Mouse (Mus musculus): ENCODE results near the gene Sync. TPM values are rescaled to one million over a fixed set of nuclear protein-coding genes. Genes with fewer than 3 reads are reported as not detected.

Gene Sync
- polyA plus RNA-seq, 1 experiment from 2014 or later = 1.3 TPM

- no peaks in the 10 kb centered on the region for H3K27me3 ChIP-seq (replicated peaks; ENCODE audit: control insufficient read depth, insufficient read depth, low read length)
- no peak for TF ChIP-seq CTCF (IDR thresholded peaks at IDR 0.05; ENCODE audit: low read depth)
- H3K9me3 ChIP-seq (ENCODE audit: control insufficient read depth) = no peaks in the 10 kb centered on the region
- H3K36me3 ChIP-seq (ENCODE audit: control insufficient read depth, insufficient read depth) = no peaks in the 10 kb centered on the region
- no peak overlapping the region for H3K9ac ChIP-seq (ENCODE audit: low read depth, low read length)
- peak; percentile 32; the same call in 1 of the 2 replicates for ATAC-seq
- 24% methylated on average over 8 of the region's 8 CpGs for WGBS
- no peaks in the 10 kb centered on the region; the same call in 1 of the 2 replicates for H3K4me1 ChIP-seq (replicated peaks; ENCODE audit: control insufficient read depth, insufficient read depth, low read length)
- H3K4me3 ChIP-seq (ENCODE audit: low read depth, low read length) = no peak overlapping the region
- peak overlapping the region; percentile 21; the same call in 1 of the 2 replicates for H3K27ac ChIP-seq (ENCODE audit: low read depth, low read length)
- H3K4me2 ChIP-seq (replicated peaks; ENCODE audit: low read depth) = 0 out of 2 replicates have a peak overlapping the region, but pooled peaks have one; percentile 24
Measured at GRCm38 (mm10) chr4:129256450-129257380, 30.7 kb upstream of the Sync start.

GRCm38 (mm10) chr4:129259101-129259500, 28.3 kb upstream of the Sync start:
- no peak overlapping the region for H3K9ac ChIP-seq (ENCODE audit: low read depth, low read length)
- no peaks in the 10 kb centered on the region for H3K36me3 ChIP-seq (ENCODE audit: control insufficient read depth, insufficient read depth)
- WGBS = 81% methylated on average over 4 of the region's 4 CpGs
- H3K9me3 ChIP-seq (ENCODE audit: control insufficient read depth) = no peaks in the 10 kb centered on the region
- H3K4me1 ChIP-seq (replicated peaks; ENCODE audit: control insufficient read depth, insufficient read depth, low read length) = no peaks in the 10 kb centered on the region; the same call in 1 of the 2 replicates
- ATAC-seq = no peak
- H3K4me2 ChIP-seq (replicated peaks; ENCODE audit: low read depth) = no peak overlapping the region
- no peaks in the 10 kb centered on the region for H3K27me3 ChIP-seq (replicated peaks; ENCODE audit: control insufficient read depth, insufficient read depth, low read length)
- no peak for TF ChIP-seq CTCF (IDR thresholded peaks at IDR 0.05; ENCODE audit: low read depth)
- no peak overlapping the region for H3K27ac ChIP-seq (ENCODE audit: low read depth, low read length)
- H3K4me3 ChIP-seq (ENCODE audit: low read depth, low read length) = no peak overlapping the region

GRCm38 (mm10) chr4:129260678-129261077, 26.7 kb upstream of the Sync start:
- H3K4me1 ChIP-seq (replicated peaks; ENCODE audit: control insufficient read depth, insufficient read depth, low read length) = no peaks in the 10 kb centered on the region; the same call in 1 of the 2 replicates
- ATAC-seq = no peak
- H3K9me3 ChIP-seq (ENCODE audit: control insufficient read depth) = no peaks in the 10 kb centered on the region
- H3K4me3 ChIP-seq (ENCODE audit: low read depth, low read length) = no peak overlapping the region
- H3K36me3 ChIP-seq (ENCODE audit: control insufficient read depth, insufficient read depth) = no peaks in the 10 kb centered on the region
- H3K4me2 ChIP-seq (replicated peaks; ENCODE audit: low read depth) = no peak overlapping the region
- TF ChIP-seq CTCF (IDR thresholded peaks at IDR 0.05; ENCODE audit: low read depth) = no peak
- no peaks in the 10 kb centered on the region for H3K27me3 ChIP-seq (replicated peaks; ENCODE audit: control insufficient read depth, insufficient read depth, low read length)
- H3K27ac ChIP-seq (ENCODE audit: low read depth, low read length) = no peak overlapping the region
- WGBS = 28% methylated on average over 6 of the region's 6 CpGs
- H3K9ac ChIP-seq (ENCODE audit: low read depth, low read length) = no peak overlapping the region

- no peaks in the 10 kb centered on the region; the same call in 1 of the 2 replicates for H3K4me1 ChIP-seq (replicated peaks; ENCODE audit: control insufficient read depth, insufficient read depth, low read length)
- H3K9me3 ChIP-seq (ENCODE audit: control insufficient read depth) = no peaks in the 10 kb centered on the region
- H3K4me2 ChIP-seq (replicated peaks; ENCODE audit: low read depth) = no peak within 1 kb of the TSS
- no peak for ATAC-seq
- no peak within 1 kb of the TSS for H3K4me3 ChIP-seq (ENCODE audit: low read depth, low read length)
- H3K27ac ChIP-seq (ENCODE audit: low read depth, low read length) = no peak within 1 kb of the TSS
- H3K36me3 ChIP-seq (ENCODE audit: control insufficient read depth, insufficient read depth) = no peaks in the 10 kb centered on the region
- 24% methylated on average over 2 of the region's 4 CpGs for WGBS
- H3K9ac ChIP-seq (ENCODE audit: low read depth, low read length) = no peak within 1 kb of the TSS
- H3K27me3 ChIP-seq (replicated peaks; ENCODE audit: control insufficient read depth, insufficient read depth, low read length) = no peaks in the 10 kb centered on the region
- TF ChIP-seq CTCF (IDR thresholded peaks at IDR 0.05; ENCODE audit: low read depth) = no peak
Measured at GRCm38 (mm10) chr4:129261196-129261595, 26.2 kb upstream of the Sync start, which contains the start of gene C77080. C77080 (minus strand) TSS chr4:129261404.

DNA sequence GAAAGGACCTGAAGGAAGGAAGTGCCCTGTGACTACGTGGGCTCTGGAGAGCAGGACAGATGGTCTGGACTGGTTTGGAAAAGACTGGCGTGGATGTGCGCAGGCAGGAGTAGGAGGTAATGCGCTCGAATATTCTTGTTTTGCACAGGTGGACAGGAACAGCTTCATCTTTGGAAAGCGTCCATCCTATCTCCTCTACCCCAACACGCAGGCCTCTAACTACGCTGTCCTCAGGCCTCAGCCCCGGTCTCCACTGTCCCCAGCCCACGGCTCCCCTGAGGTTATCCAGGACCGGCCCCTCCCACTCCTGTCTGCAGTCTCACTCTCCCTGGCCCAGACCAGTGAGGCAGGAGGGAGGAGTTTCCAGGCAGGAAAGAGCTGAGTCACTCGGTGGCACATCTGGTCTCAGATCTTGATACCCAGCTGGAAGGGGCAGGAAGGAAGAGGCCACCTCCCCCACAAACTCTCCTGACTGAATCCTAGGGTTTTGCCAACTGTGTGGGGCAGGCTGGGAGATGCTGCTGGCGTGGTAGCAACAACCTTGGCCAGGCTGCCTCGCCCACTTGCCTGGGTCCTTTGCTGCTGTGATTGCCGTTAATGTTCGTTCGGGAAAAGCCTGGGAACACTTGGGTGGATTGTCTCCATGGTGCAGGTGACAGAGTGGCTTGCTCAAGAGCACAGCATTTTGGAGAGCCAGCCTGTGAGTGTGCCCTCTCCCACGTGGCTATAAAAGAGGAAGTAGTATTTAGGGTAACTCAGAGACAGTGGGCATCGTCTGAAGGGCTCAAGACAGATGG, 24.0 kb upstream of the Sync start:
- H3K4me3 ChIP-seq (ENCODE audit: low read depth, low read length) = no peak overlapping the region
- 21% methylated on average over 19 of the region's 19 CpGs for WGBS
- TF ChIP-seq CTCF (IDR thresholded peaks at IDR 0.05; ENCODE audit: low read depth) = no peak

DNA sequence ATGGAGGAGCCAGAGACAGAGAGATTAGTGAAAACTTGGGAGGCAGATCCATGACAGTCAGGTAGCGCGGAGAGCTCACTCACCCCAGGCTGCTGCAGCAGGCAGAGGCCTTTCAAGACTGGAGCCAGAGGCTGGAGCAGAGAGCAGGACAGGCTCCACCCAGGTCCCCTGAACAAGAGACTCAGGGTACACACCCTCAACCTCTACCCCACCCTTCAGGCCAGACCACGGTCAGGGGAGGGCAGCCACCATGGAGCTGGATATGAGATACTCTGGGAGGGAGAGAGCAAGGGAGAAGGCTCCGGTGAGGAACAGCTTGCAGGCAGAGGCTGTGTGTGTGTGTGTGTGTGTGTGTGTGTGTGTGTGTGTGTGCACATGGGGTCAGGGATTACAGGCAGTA, 21.2 kb upstream of the Sync start:
- Histone ChIP-seq H3K4me2 (replicated peaks; ENCODE audit: low read depth) (no peak overlapping the region), H3K36me3 (ENCODE audit: control insufficient read depth, insufficient read depth) (no peaks in the 10 kb centered on the region), H3K4me1 (replicated peaks; ENCODE audit: control insufficient read depth, insufficient read depth, low read length) (no peaks in the 10 kb centered on the region), H3K9me3 (ENCODE audit: control insufficient read depth) (no peaks in the 10 kb centered on the region), H3K9ac (ENCODE audit: low read depth, low read length) (no peak overlapping the region), H3K27ac (ENCODE audit: low read depth, low read length) (no peak overlapping the region), H3K4me3 (ENCODE audit: low read depth, low read length) (no peak overlapping the region), H3K27me3 (replicated peaks; ENCODE audit: control insufficient read depth, insufficient read depth, low read length) (no peaks in the 10 kb centered on the region)
- WGBS = 75% methylated on average over 3 of the region's 4 CpGs
- TF ChIP-seq CTCF (IDR thresholded peaks at IDR 0.05; ENCODE audit: low read depth) = no peak
- ATAC-seq = no peak

More for the DNA sequence above, 24.0 kb upstream of the Sync start:
- H3K27ac ChIP-seq (ENCODE audit: low read depth, low read length) = no peak overlapping the region
- no peak overlapping the region for H3K9ac ChIP-seq (ENCODE audit: low read depth, low read length)
- no peaks in the 10 kb centered on the region for H3K36me3 ChIP-seq (ENCODE audit: control insufficient read depth, insufficient read depth)
- H3K27me3 ChIP-seq (replicated peaks; ENCODE audit: control insufficient read depth, insufficient read depth, low read length) = no peaks in the 10 kb centered on the region
- H3K4me2 ChIP-seq (replicated peaks; ENCODE audit: low read depth) = peak overlapping the region; percentile 42
- no peaks in the 10 kb centered on the region for H3K4me1 ChIP-seq (replicated peaks; ENCODE audit: control insufficient read depth, insufficient read depth, low read length)
- ATAC-seq = peak; percentile 80
- H3K9me3 ChIP-seq (ENCODE audit: control insufficient read depth) = no peaks in the 10 kb centered on the region
